In the genomic region with DNA sequence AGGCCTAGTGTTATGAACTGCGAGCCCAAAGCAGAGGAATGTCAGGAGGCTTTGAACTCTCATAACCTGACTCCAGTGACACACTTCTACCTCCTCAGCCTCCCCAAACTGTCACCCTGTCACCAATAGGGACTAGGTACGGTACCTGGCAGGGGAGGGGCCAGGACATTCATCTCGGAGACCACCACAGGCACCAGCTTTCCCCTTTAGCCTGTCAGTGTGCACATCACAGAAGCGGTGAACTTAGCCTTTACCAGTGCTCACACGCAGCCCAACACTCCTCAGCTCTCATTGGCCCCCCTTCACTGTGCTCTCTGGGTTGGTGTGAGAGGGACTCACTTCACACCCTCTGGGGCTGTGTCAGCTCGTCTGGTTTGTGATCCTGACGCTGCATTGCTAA, we compare ENCODE assay signal across 19 mouse cellular contexts.
"Had no signal": no experiment of that assay in that cellular context is flagged by ENCODE, and none has a peak within 500 bp of the region (broad histone marks: within the 10 kb centered on the region; RNA-seq: fewer than 3 reads in every experiment).

No protein-coding gene starts in this region.

- H3K4me3 ChIP-seq: left cerebral cortex, adult 2 months; limb, embryonic 12.5 days; limb, embryonic 15.5 days; lung, embryonic 15.5 days; midbrain, embryonic 15.5 days; neural tube, embryonic 13.5 days had no signal

- H3K27ac ChIP-seq: hindbrain, postnatal 0 days; left cerebral cortex, adult 2 months; limb, embryonic 12.5 days; limb, embryonic 15.5 days; liver, embryonic 14.5 days; lung, embryonic 15.5 days; midbrain, embryonic 15.5 days; neural tube, embryonic 13.5 days had no signal

- H3K27me3 ChIP-seq: limb, embryonic 12.5 days; limb, embryonic 15.5 days; lung, embryonic 15.5 days; midbrain, embryonic 15.5 days; neural tube, embryonic 13.5 days had no signal

- H3K4me1 ChIP-seq: limb, embryonic 12.5 days; lung, embryonic 15.5 days; midbrain, embryonic 15.5 days; neural tube, embryonic 13.5 days had no signal

- H3K4me2 ChIP-seq: limb, embryonic 12.5 days; limb, embryonic 15.5 days; liver, embryonic 11.5 days; lung, embryonic 15.5 days; midbrain, embryonic 11.5 days; midbrain, embryonic 15.5 days; neural tube, embryonic 13.5 days had no signal

- H3K9me3 ChIP-seq: limb, embryonic 12.5 days; limb, embryonic 15.5 days; lung, embryonic 15.5 days; midbrain, embryonic 15.5 days; neural tube, embryonic 13.5 days had no signal

- DNase-seq: kidney, adult 11 months; kidney, postnatal 25 days; layer of hippocampus, postnatal 36 days; liver, postnatal 0 days; lung, postnatal 10 days; lung, postnatal 36 days; thymus, adult 18-20 months; thymus, postnatal 14 days had no signal

- ATAC-seq: hindbrain, postnatal 0 days; inflammation-experienced regulatory T-cells, adult 6 months; liver, postnatal 0 days; midbrain, embryonic 15.5 days had no signal

- H3K9ac ChIP-seq: limb, embryonic 12.5 days; limb, embryonic 15.5 days; liver, embryonic 14.5 days; liver, postnatal 0 days; lung, embryonic 15.5 days; midbrain, embryonic 15.5 days; neural tube, embryonic 13.5 days had no signal
